In the genomic region with DNA sequence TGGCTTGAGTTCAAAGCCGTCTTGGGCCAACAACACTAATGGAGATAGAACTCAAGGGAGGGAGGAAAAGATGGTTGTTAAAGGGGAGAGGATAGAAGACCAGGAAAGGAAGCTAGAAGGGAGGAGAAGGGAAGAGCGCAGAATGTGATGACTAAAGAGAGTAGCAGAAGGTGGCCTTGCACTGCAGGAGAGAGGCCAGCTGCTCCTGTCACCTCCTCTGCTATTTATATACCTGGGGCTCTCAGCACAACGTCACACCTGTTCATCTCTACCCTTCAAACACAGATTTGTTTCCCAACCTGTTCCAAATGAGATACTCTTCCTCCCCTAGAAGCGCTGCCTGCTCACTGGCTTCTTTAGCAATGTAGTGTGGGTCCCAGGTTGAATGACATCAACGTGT, we compare ENCODE assay signal across 20 mouse cellular contexts.
DNase-seq lines count a peak whose midpoint lies in the region; ATAC-seq and TF ChIP-seq lines count a peak whose summit lies in the region.
"Had no signal": no experiment of that assay in that cellular context is flagged by ENCODE, and none has a peak within 500 bp of the region (broad histone marks: within the 10 kb centered on the region; RNA-seq: fewer than 3 reads in every experiment).

No protein-coding gene starts in this region.

- WGBS in forebrain, embryonic 10.5 days: 92% methylated on average over 5 of the region's 5 CpGs
- WGBS in forebrain, postnatal 0 days: 83% methylated on average over 5 of the region's 5 CpGs
- 20% methylated on average over 5 of the region's 5 CpGs for WGBS in cerebellum, adult 2 months

- peaks cover 64% of the 10 kb centered on the region for H3K4me1 ChIP-seq in forebrain, embryonic 10.5 days
- H3K4me1 ChIP-seq in forebrain, postnatal 0 days (ENCODE audit: insufficient read depth): peaks cover 5% of the 10 kb centered on the region; the same call in 1 of the 2 replicates
- peaks cover 54% of the 10 kb centered on the region for H3K4me1 ChIP-seq in cerebellum, adult 2 months (ENCODE audit: control insufficient read depth, insufficient read depth, low read length)
- H3K4me1 ChIP-seq: embryonic facial prominence, embryonic 13.5 days; heart, embryonic 10.5 days had no signal

- no peak overlapping the region for H3K4me3 ChIP-seq in forebrain, embryonic 10.5 days
- no peak overlapping the region for H3K4me3 ChIP-seq in forebrain, postnatal 0 days (ENCODE audit: low read depth, low read length)
- H3K4me3 ChIP-seq in cerebellum, adult 2 months (replicated peaks; ENCODE audit: insufficient read depth, low read depth, low read length): no peak overlapping the region
- H3K4me3 ChIP-seq: embryonic facial prominence, embryonic 13.5 days; forebrain, embryonic 13.5 days; gastrocnemius, adult 2 months; heart, embryonic 10.5 days; hindbrain, embryonic 13.5 days had no signal

- no peak for ATAC-seq in forebrain, postnatal 0 days
- ATAC-seq: forebrain, embryonic 13.5 days; hindbrain, postnatal 0 days had no signal

- H3K9ac ChIP-seq in forebrain, postnatal 0 days: no peak overlapping the region
- H3K9ac ChIP-seq: embryonic facial prominence, embryonic 13.5 days; forebrain, embryonic 13.5 days; hindbrain, embryonic 13.5 days had no signal

- H3K27me3 ChIP-seq in forebrain, embryonic 10.5 days (ENCODE audit: poor library complexity, severe bottlenecking): peaks cover 34% of the 10 kb centered on the region
- H3K27me3 ChIP-seq in forebrain, postnatal 0 days (ENCODE audit: insufficient read depth, low read length): no peaks in the 10 kb centered on the region
- H3K27me3 ChIP-seq in cerebellum, adult 2 months (ENCODE audit: control insufficient read depth, insufficient read depth, low read length): no peaks in the 10 kb centered on the region
- H3K27me3 ChIP-seq: embryonic facial prominence, embryonic 13.5 days; hindbrain, embryonic 13.5 days had no signal

- TF ChIP-seq CTCF in forebrain, postnatal 0 days (IDR thresholded peaks at IDR 0.05; ENCODE audit: low read depth): no peak
- TF ChIP-seq CTCF in cerebellum, adult 2 months (IDR thresholded peaks at IDR 0.05; ENCODE audit: borderline replicate concordance, insufficient read depth, low read depth, low read length): no peak

- no peaks in the 10 kb centered on the region for H3K9me3 ChIP-seq in forebrain, embryonic 10.5 days
- H3K9me3 ChIP-seq in forebrain, postnatal 0 days (ENCODE audit: low read length): no peaks in the 10 kb centered on the region
- H3K9me3 ChIP-seq: embryonic facial prominence, embryonic 13.5 days; forebrain, embryonic 13.5 days; heart, embryonic 10.5 days; hindbrain, embryonic 13.5 days had no signal

- H3K27ac ChIP-seq in forebrain, embryonic 10.5 days: peak overlapping the region; percentile 76
- no peak overlapping the region for H3K27ac ChIP-seq in forebrain, postnatal 0 days (ENCODE audit: low read depth, low read length)
- H3K27ac ChIP-seq in cerebellum, adult 2 months (ENCODE audit: insufficient read depth, low read length): peak overlapping the region; percentile 80
- H3K27ac ChIP-seq: embryonic facial prominence, embryonic 13.5 days; forebrain, embryonic 13.5 days; gastrocnemius, adult 2 months; heart, embryonic 10.5 days; hindbrain, embryonic 13.5 days; hindbrain, postnatal 0 days had no signal

- no peak for TF ChIP-seq POLR2A in cerebellum, adult 2 months (IDR thresholded peaks at IDR 0.05; ENCODE audit: borderline replicate concordance, insufficient read depth, low read length)

- DNase-seq in forebrain, embryonic 10.5 days (ENCODE audit: extremely low spot score, low spot score): no peak
- no peak for DNase-seq in forebrain, postnatal 0 days
- DNase-seq in cerebellum, adult 2 months: peak; percentile 60 to 81
- DNase-seq in cerebellum, adult 9-10 months: peak; percentile 78
- DNase-seq in cerebellum, postnatal 36 days: peak; percentile 49 to 53
- no peak for DNase-seq in adrenal gland, postnatal 36 days
- no peak for DNase-seq in heart, adult 9 months (ENCODE audit: low spot score in 2 of 2)
- DNase-seq: adrenal gland, adult 2 months; adrenal gland, postnatal 25 days; gastrocnemius, adult 2 months; gastrocnemius, postnatal 36 days; heart, adult 11 months; heart, postnatal 10 days; kidney, adult 11 months; kidney, adult 9 months had no signal

- no peak overlapping the region for H3K4me2 ChIP-seq in forebrain, postnatal 0 days (ENCODE audit: low read depth)
- H3K4me2 ChIP-seq: embryonic facial prominence, embryonic 13.5 days; forebrain, embryonic 13.5 days; hindbrain, embryonic 13.5 days had no signal

- no peaks in the 10 kb centered on the region for H3K36me3 ChIP-seq in forebrain, embryonic 10.5 days (replicated peaks)
- H3K36me3 ChIP-seq in forebrain, postnatal 0 days (ENCODE audit: insufficient read depth): no peaks in the 10 kb centered on the region
- H3K36me3 ChIP-seq: embryonic facial prominence, embryonic 13.5 days; heart, embryonic 10.5 days; hindbrain, embryonic 13.5 days had no signal

Comparison
In these comparisons a context has a peak if more than half of its experiments do, and no peak if none do; other contexts are left out.
1. DNase-seq: peak in cerebellum, adult 2 months (2 of 2), cerebellum, adult 9-10 months (single experiment) and cerebellum, postnatal 36 days (2 of 2); none in forebrain, embryonic 10.5 days (single experiment), forebrain, postnatal 0 days (single experiment), adrenal gland, postnatal 36 days (0 of 2) and heart, adult 9 months (0 of 2).